Mouse (Mus musculus): Measurements from ENCODE around the gene C1s1.
"Not testable (repeated sequence)": the region's sequence is repeated elsewhere in the genome, so short reads cannot be mapped to it uniquely, and the experiment has no call there.

- not testable (repeated sequence) for TF ChIP-seq CTCF (IDR thresholded peaks at IDR 0.05; ENCODE audit: low read depth, low read length); POLR2A (IDR thresholded peaks at IDR 0.05; ENCODE audit: insufficient read depth, low read length); EP300 (IDR thresholded peaks at IDR 0.05; ENCODE audit: insufficient read depth, low read depth, low read length)
These were observed 19.0 kb upstream of the C1s1 start for GRCm38 (mm10) chr6:124561156-124561555.
